ENCODE assay signal across 25 mouse cellular contexts in genomic region chr13:102655071-102655570, GRCm38 (mm10).
"Had no signal": no experiment of that assay in that cellular context is flagged by ENCODE, and none has a peak within 500 bp of the region (broad histone marks: within the 10 kb centered on the region; RNA-seq: fewer than 3 reads in every experiment).

No protein-coding gene starts in this region.

- H3K4me3 ChIP-seq: heart, embryonic 10.5 days; heart, embryonic 12.5 days; hindbrain, embryonic 10.5 days; hindbrain, embryonic 12.5 days; hindbrain, embryonic 15.5 days; intestine, embryonic 15.5 days; layer of hippocampus, adult 2 months; left cerebral cortex, adult 2 months; limb, embryonic 10.5 days; limb, embryonic 12.5 days; liver, embryonic 13.5 days; liver, embryonic 15.5 days had no signal

- H3K9ac ChIP-seq: heart, embryonic 12.5 days; hindbrain, embryonic 12.5 days; hindbrain, embryonic 15.5 days; intestine, embryonic 15.5 days; limb, embryonic 12.5 days; liver, embryonic 13.5 days; liver, embryonic 15.5 days had no signal

- H3K9me3 ChIP-seq: heart, embryonic 10.5 days; heart, embryonic 12.5 days; hindbrain, embryonic 10.5 days; hindbrain, embryonic 12.5 days; hindbrain, embryonic 15.5 days; intestine, embryonic 15.5 days; limb, embryonic 10.5 days; limb, embryonic 12.5 days; liver, embryonic 13.5 days; liver, embryonic 15.5 days had no signal

- ATAC-seq: inflammation-experienced regulatory T-cells, adult 6 months; intestine, embryonic 15.5 days; intestine, postnatal 0 days had no signal

- H3K4me1 ChIP-seq: heart, embryonic 10.5 days; heart, embryonic 12.5 days; hindbrain, embryonic 12.5 days; hindbrain, embryonic 15.5 days; intestine, embryonic 15.5 days; limb, embryonic 12.5 days; liver, embryonic 13.5 days; liver, embryonic 15.5 days had no signal

- H3K27ac ChIP-seq: heart, embryonic 10.5 days; hindbrain, embryonic 10.5 days; hindbrain, embryonic 12.5 days; hindbrain, embryonic 15.5 days; intestine, embryonic 15.5 days; left cerebral cortex, adult 2 months; limb, embryonic 10.5 days; limb, embryonic 12.5 days; liver, embryonic 13.5 days; liver, embryonic 15.5 days had no signal

- H3K27me3 ChIP-seq: heart, embryonic 12.5 days; hindbrain, embryonic 15.5 days; intestine, embryonic 15.5 days; liver, embryonic 13.5 days; liver, embryonic 15.5 days had no signal

- H3K36me3 ChIP-seq: heart, embryonic 10.5 days; heart, embryonic 12.5 days; hindbrain, embryonic 10.5 days; hindbrain, embryonic 12.5 days; hindbrain, embryonic 15.5 days; intestine, embryonic 15.5 days; limb, embryonic 10.5 days; limb, embryonic 12.5 days; liver, embryonic 13.5 days; liver, embryonic 15.5 days had no signal

- H3K4me2 ChIP-seq: heart, embryonic 12.5 days; hindbrain, embryonic 12.5 days; hindbrain, embryonic 15.5 days; intestine, embryonic 15.5 days; limb, embryonic 12.5 days; liver, embryonic 15.5 days had no signal

- DNase-seq: gastrocnemius, adult 2 months; gastrocnemius, postnatal 10 days; gastrocnemius, postnatal 25 days; heart, adult 18-20 months; heart, postnatal 10 days; heart, postnatal 4 days; kidney, adult 18-20 months; kidney, postnatal 10 days; kidney, postnatal 25 days; kidney, postnatal 4 days; liver; liver, embryonic 13.5 days had no signal
